Mouse (Mus musculus): ENCODE measurements at regions not wholly inside any gene's neighbourhood (a gene's known extent, or its start where the extent isn't known, plus 50 kb on each side); places are given as distances from the start of the nearest gene placed in this dataset.

- DNase-seq = no peak
Measured at GRCm38 (mm10) chr8:50387189-50387588, 1543.4 kb upstream of the Tenm3 start.

GRCm38 (mm10) chr8:50383697-50384096, 1539.9 kb upstream of the Tenm3 start:
- DNase-seq = no peak

- DNase-seq = no peak
Measured at GRCm38 (mm10) chr8:50379745-50380144, 1536.0 kb upstream of the Tenm3 start.

- DNase-seq = no peak
Measured at GRCm38 (mm10) chr8:50373790-50374189, 1530.0 kb upstream of the Tenm3 start.

- no peak for DNase-seq
Measured at GRCm38 (mm10) chr8:50326485-50326884, 1482.7 kb upstream of the Tenm3 start.

- DNase-seq = no peak
Measured at GRCm38 (mm10) chr8:50321356-50321963, 1477.7 kb upstream of the Tenm3 start.

GRCm38 (mm10) chr8:50316641-50317040, 1472.9 kb upstream of the Tenm3 start:
- DNase-seq = no peak

GRCm38 (mm10) chr8:50310308-50310707, 1466.6 kb upstream of the Tenm3 start:
- DNase-seq = no peak

GRCm38 (mm10) chr8:50300316-50300715, 1456.6 kb upstream of the Tenm3 start:
- DNase-seq = no peak

- DNase-seq = peak; percentile 76
Measured at GRCm38 (mm10) chr8:50293501-50293900, 1449.8 kb upstream of the Tenm3 start.

- peak; percentile 77 for DNase-seq
Measured at GRCm38 (mm10) chr8:50292158-50292557, 1448.4 kb upstream of the Tenm3 start.

GRCm38 (mm10) chr8:50276346-50276745, 1432.6 kb upstream of the Tenm3 start:
- DNase-seq = no peak

GRCm38 (mm10) chr8:50264757-50265156, 1421.0 kb upstream of the Tenm3 start:
- no peak for DNase-seq
